Mouse (Mus musculus): ENCODE measurements around the gene Cfl1.
"Not testable (repeated sequence)": the region's sequence is repeated elsewhere in the genome, so short reads cannot be mapped to it uniquely, and the experiment has no call there.

The Cfl1 gene

GRCm38 (mm10) chr19:5488878-5489571 lies 1.2 kb upstream of the Cfl1 start:
- peak; percentile 98 for DNase-seq (ENCODE audit: low spot score)

GRCm38 (mm10) chr19:5489721-5490120 lies 534 bp upstream of the Cfl1 start:
- not testable (repeated sequence) for DNase-seq (ENCODE audit: low spot score)

GRCm38 (mm10) chr19:5490898-5491708 lies 848 bp downstream of the Cfl1 start:
- peak; percentile 85 for DNase-seq (ENCODE audit: low spot score)

DNA sequence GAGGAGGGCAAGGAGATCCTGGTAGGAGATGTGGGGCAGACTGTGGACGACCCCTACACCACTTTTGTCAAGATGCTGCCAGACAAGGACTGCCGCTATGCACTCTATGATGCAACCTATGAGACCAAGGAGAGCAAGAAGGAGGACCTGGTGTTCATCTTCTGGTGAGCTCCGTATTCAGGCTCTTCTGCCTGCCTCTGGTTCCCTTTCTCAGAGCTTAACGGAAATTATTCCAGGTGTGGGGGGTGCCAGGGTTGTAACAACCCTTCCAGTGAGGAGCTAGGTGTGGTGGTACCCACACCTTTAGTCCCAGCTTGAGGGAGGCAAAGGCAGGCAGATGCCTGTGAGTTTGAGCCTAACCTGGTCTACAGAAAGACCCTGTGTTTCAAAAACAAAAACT lies 2.4 kb downstream of the Cfl1 start:
- DNase-seq (ENCODE audit: low spot score), result no peak

DNA sequence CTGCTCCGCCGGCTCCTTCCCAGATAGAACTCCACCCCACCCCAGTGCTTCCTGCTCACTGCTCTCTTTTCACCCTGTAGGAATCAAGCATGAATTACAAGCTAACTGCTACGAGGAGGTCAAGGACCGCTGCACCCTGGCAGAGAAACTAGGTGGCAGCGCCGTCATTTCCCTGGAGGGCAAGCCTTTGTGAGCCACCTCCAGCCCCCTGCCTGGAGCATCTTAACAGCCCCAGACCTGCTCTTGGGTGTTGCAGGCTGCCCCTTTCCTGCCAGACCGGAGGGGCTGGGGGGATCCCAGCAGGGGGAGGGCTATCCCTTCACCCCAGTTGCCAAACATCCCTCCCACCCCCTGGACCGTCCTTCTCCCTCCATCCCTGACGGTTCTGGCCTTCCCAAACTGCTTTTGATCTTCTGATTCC lies 3.1 kb downstream of the Cfl1 start:
- DNase-seq (ENCODE audit: low spot score), result not testable (repeated sequence)

DNA sequence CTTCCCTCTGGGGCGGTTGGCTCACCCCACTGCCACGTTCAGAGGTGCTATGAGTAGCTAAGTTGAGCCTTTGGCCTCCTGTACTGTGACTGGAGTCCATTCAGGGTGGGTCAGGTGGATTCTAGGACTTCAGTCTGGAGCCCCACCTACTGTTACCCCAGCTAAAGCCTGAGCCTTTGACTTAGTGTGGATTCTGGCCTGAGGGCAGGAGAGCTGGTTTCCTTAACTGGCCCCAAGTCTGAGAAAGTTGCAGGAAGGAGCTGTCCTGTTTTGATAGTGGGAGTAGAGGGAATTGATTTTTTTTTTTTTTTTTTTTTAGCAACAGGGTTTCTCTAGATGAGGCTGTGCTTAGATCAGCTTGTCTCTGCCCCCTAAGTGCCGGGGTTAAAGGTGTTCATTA lies 4.1 kb downstream of the Cfl1 start:
- no peak for DNase-seq (ENCODE audit: low spot score)

- no peak for DNase-seq (ENCODE audit: low spot score)
Observed at GRCm38 (mm10) chr19:5495353-5496051, 5.2 kb downstream of the Cfl1 start.

DNA sequence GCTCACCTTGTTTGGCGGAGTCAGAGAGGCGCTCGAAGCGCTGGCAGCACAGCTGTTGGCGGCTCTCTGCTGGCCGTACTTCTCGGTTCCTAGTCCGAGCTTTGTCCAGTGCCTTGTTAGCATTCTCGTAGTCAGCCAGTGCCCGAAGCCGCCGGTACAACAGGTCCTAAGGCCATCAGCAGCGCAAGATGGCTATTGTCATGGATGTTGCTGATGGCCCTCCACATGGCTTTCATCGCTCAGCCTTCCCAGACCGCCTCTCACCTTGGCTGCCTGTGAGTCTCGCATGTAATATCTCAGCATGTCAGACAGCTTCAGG lies 5.8 kb downstream of the Cfl1 start:
- peak; percentile 12 for DNase-seq (ENCODE audit: low spot score)

DNA sequence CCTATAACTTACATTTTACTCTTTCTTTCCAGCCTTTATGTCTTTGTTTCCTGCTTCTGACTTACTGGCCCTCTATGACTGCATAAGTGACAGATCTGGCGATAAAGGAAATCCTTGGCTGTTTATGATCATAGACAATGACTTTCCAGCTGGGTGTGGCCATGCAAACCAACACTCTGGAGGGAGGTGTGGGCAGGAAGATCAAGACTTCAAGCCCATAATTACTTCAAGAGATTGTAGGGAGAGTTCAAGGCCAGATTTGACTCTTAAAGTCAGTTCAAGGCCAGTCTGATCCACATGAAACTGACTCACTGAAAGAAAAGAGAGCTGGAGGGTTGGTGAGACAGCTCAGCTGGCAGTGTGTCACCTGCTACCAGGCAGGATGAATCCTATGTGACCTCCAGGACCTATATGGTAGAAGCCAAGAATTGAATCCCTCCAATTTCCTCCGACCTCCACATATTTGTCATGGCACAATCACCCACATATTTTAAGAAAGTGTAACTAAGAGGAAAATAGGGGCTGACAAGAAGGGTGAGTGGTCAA lies 10.1 kb downstream of the Cfl1 start:
- no peak for DNase-seq (ENCODE audit: low spot score)

GRCm38 (mm10) chr19:5503687-5504086 lies 13.4 kb downstream of the Cfl1 start, which contains the start of gene 1700020D05Rik:
TSS of gene 1700020D05Rik (minus strand) at chr19:5503787.
- DNase-seq (ENCODE audit: low spot score), result no peak

GRCm38 (mm10) chr19:5510031-5511026 lies 20.1 kb downstream of the Cfl1 start, which contains the start of gene Snx32:
TSS of gene Snx32 (minus strand) at chr19:5510538.
- peak; percentile 99 for DNase-seq (ENCODE audit: low spot score)

DNA sequence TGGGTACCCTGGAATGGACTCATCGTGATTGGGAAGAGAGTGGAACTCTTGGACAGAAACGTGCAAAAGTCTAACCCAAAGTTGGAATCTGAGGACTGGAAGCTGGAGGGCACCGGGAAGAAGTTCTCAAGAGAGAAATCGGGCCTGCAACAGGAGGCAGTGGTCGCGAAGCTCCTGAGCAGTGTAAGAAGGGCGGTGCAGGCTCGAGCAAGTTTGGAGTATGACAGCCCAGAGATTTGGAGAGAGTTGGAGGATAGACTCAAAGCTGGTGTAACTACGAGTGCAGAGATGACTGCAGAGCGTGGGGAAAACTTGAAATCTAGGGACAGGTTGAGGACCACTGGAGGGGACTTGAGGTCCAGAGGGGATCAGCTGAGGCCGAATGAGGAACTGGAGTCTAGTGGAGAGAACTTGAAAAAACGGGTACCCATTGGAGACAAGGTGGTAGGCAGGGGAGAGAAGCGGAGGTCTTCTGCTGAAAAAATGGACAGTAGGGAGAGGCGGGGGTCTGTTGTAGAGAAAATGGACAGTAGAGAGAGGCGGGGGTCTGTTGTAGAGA lies 20.9 kb downstream of the Cfl1 start:
- DNase-seq (ENCODE audit: low spot score), result no peak

GRCm38 (mm10) chr19:5512091-5513004 lies 22.1 kb downstream of the Cfl1 start:
- DNase-seq (ENCODE audit: low spot score), result no peak

DNA sequence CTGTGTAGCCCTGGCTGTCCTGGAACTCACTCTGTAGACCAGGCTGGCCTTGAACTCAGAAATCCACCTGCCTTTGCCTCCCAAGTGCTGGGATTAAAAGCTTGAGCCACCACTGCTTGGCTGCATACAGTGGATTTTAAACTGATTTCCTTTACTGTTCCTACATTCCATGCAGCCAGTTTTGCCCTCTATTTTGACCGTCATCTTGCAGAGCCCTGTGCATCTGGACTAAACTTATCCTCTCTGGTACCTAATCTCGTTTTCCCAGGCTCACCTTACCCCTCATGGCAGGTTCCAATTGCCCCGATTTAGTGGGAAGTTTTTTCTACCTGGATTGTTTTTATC lies 22.7 kb downstream of the Cfl1 start:
- DNase-seq (ENCODE audit: low spot score), result no peak

GRCm38 (mm10) chr19:5515840-5516777 lies 25.9 kb downstream of the Cfl1 start:
- no peak for DNase-seq (ENCODE audit: low spot score)

GRCm38 (mm10) chr19:5516906-5517505 lies 26.8 kb downstream of the Cfl1 start:
- no peak for DNase-seq (ENCODE audit: low spot score)

DNA sequence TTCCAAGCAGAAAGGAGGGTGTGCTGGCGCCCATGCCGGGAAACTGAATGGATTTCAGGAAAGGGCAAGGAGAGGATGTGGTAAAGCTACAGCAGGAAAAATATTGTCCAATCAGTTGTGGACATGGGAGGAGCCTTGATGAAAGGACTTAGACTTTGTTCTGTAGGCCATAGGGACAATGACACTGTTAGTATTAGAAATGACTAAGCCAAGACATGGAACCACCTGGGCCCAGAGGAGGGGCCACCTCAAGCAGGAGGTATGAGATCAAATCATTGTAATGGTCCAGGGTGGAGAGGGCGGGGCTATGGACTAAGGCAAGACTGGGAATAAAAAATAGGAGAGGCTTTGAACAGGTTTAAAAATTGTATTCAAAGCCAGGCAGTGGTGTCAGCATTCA lies 28.5 kb downstream of the Cfl1 start:
- no peak for DNase-seq (ENCODE audit: low spot score)

GRCm38 (mm10) chr19:5525204-5525603 lies 34.9 kb downstream of the Cfl1 start:
- DNase-seq (ENCODE audit: low spot score), result no peak

Data from testis, postnatal 14 days (tissue).